Mouse (Mus musculus): ENCODE data around the gene Dmd.
"Not testable (repeated sequence)": the region's sequence is repeated elsewhere in the genome, so short reads cannot be mapped to it uniquely, and the experiment has no call there.

Gene Dmd

DNA sequence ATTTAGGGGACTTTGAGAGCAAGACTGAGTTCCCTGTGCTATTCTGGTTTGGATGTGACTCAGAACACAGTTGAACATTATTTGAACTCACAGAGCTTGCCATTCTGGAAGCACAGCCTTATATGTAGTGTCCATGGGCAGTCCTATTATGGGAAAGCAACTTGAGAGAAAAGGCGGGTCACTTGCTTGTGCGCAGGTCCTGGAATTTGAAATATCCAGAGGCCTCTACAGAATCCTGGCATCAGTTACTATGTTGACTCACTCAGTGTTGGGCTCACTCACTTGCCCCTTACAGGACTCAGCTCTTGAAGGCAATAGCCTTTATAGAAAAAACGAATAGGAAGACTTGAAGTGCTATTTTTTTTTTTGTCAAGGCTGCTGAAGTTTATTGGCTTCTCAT, at the start of gene Dmd:
Gene Dmd (plus strand): TSS at position 241 of the 400 bp plus-strand sequence.
- in situ Hi-C loops (cut with MboI; ENCODE audit: low sequenced_read_pairs), result no loop called here

DNA sequence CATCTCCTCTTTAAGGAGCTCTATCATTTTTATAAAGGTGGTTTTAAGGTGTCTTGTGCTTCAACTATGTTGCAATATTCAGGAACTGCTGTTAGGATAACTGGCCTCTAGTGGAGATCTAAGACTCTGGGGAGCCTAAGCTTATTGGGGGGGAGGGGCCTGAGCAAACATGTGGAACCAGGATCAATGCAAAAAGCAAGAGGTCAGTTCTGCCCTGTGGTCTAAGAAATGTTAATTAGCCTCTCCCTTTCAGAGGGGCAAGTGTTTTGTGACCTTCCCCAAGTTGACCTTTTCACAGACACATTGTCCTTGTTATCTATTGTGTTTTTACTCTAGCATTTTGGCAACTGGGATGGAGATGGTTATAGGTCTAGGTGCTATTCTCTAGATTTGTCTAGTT, 47.2 kb upstream of the Dmd start:
- in situ Hi-C loops (cut with MboI; ENCODE audit: low sequenced_read_pairs), result no loop called here

DNA sequence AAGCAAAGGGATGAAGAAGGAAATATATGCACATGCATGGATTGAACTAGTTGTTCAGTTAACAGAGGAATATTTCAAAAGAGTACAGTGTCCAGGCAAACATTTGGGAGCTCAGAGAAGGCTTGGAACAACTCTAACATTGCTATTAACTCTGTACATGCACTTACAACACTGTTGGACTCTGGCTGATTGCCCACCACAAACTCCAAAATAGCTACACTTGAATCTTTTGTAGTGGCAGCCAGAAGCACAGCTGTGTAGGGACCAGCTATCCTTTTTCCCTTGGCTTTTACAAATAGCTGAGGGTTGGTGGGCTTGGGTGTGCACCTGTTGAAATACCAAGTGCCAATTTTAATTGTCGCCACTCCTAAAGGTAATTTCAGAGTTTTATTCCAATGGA, 39.0 kb downstream of the Dmd start:
- in situ Hi-C loops (cut with MboI; ENCODE audit: low sequenced_read_pairs), result no loop called here

DNA sequence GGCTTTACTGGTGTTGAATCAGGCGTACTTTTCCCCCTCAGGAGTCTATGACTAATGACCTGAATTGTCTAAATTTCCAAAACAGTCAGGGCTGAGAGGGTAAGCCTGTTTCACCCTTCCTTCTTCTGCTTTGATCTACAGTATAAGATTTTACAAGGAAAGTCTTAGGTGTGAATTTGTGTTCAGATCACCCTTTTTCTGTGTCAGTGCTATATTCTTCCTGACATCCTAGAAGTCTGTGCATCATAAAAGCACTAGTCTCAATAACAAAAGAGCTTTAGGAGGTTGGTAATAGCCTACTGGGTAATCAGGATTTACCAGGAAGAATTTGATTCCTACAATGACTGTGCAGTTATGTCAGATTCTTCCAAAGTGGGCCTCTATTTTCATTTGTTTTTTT, 101.5 kb downstream of the Dmd start:
- in situ Hi-C loops (cut with MboI; ENCODE audit: low sequenced_read_pairs), result no loop called here

DNA sequence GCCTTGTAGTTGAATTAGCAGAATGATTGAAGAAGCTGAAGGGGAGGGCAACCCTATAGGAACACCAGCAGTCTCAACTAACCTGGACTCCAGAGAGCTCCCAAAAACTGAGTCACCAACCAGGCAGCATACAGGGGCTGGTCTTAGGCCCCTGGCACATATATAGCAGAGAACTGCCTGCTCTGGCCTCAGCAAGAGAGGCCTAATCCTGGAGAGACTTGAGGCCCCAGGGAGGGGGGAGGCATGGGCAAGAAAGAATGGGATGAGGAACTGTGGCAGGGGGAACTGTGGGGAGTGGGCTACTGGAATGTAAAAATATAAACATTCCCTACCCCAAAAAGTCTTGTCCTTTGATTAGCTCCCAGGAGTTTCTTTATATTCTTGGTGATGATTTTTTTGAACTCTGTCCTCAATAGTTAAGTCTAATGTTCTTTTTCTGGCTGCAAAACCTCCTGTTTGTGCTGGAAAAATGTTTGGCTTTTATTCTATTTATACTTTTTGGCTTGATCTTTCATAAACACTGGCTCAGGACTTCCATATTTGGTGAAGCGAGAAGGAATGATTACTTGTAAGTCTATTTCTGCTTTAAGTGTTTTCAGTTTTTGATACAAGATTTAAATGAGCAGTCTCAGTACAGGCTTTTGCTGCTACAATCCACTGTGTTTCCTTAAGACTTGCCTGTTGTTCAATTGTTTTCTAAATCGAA, 167.7 kb downstream of the Dmd start:
- in situ Hi-C loops (cut with MboI; ENCODE audit: low sequenced_read_pairs), result no loop called here

DNA sequence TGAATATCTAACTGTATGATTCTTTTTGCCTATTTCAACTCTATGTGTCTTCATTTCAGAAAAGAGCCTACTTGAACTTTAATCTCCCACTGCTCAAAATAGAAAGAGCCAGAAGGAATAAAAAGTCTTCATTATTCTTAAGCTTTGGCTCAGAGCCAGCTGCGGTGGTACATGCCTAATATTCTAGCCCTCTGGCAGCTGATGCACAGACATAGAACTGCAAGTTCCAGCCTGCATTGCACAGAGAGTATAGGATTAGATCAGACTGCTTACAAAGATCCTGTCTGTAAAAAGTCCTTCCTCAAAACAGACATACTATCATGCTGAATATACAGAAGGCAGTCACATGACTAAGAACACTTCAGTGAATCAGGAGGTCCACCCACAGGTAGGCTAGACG, 168.5 kb downstream of the Dmd start:
- in situ Hi-C loops (cut with MboI; ENCODE audit: low sequenced_read_pairs), result no loop called here

DNA sequence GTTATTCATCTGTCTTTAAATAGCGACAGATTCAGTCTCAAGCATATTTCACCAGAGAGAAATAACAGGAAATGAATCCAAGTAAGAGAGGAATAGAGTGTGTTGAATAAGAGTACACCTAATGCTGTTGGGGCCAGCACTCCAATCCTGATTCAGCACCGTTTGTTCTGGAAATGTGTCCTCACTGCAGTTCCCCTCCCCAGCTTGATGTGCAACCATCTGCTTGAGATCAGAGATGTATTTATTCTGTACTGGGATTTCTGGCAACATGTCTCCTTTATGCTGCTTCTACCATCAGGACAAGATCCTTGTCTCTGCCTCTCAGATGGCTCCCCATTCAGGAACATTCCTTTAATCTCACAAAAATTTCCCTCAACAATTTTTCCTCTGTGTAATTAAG, 271.9 kb downstream of the Dmd start:
- in situ Hi-C loops (cut with MboI; ENCODE audit: low sequenced_read_pairs), result no loop called here

DNA sequence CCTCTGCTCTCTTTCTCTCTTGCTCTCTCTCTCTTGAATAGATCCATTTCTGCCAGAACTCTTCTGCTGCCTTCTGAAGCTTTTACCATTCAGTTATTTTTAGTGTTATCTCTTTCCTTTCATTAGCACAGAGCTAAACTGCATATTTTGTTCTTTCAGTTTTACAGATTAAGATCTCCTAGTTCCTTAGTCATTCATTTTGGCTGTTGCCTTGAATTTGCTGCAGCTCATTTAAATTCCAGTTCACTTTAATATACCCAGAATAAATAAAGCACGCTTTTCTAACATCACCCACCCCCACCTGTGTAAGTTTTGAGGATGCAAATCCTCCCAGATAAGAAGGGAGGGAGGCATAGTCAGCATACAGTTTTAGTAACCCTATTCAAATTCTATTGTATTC, 272.4 kb downstream of the Dmd start:
- in situ Hi-C loops (cut with MboI; ENCODE audit: low sequenced_read_pairs), result no loop called here

DNA sequence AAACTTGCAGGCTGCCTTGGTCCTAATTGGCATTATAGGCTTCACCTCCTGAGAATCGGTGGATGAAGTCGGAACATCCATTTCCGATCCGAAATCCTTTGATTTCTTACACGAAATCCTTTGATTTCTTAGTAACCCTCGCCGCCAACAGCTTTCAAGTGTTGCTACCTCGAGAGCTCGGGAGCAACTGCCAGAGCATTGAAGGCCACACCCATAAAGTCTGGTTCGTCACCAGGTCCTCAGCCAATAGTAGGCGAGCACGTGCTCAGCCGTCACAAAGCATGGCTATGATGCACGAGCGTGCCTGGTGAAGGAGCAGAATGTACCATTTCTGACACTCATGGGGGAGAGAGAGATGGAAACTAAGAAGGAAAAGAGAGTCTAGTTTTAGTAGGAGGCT, 538.9 kb downstream of the Dmd start, which contains the start of gene Tsga8:
Gene Tsga8 (minus strand): TSS at position 327 of the 400 bp plus-strand sequence.
- in situ Hi-C loops (cut with MboI; ENCODE audit: low sequenced_read_pairs), result no loop called here

DNA sequence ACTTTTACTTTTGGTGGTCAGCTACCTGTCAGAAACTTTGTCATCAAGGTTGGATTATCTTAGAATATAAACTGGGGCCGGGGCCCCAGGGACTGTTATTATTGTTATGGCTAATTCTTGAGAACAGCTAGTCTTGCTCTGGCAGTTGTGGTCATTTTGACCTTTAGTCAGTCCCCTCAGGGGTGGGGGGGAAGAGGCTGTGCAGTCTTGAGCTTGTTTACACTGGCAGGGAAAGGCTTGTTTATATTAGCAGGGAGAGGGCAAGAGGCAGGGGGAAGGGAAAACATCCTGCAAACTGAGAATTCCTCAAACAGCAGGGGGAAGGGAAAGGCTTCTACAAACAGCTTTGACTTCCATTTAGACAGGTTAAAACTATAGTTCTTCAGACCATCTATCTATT, 726.3 kb downstream of the Dmd start:
- in situ Hi-C loops (cut with MboI; ENCODE audit: low sequenced_read_pairs), result no loop called here

DNA sequence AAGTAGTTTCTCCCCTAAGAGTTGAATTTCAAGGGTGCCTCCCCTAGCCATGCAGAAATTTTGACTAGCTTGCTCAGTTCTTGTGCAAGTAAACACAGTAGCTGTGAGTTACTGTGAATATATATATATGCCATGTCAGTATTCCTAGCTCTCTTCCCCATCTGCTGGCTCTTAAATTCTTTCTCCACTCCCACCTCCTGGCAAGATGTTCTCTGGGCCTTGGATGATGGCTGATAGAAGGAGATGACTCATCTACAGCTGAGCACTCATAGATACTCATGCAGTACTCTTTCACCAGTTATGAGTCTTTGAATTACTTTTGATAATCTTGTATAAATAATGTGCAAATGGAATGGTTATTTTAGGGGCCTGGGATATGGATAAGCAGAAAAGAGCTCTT, 737.9 kb downstream of the Dmd start:
- in situ Hi-C loops (cut with MboI; ENCODE audit: low sequenced_read_pairs), result no loop called here

DNA sequence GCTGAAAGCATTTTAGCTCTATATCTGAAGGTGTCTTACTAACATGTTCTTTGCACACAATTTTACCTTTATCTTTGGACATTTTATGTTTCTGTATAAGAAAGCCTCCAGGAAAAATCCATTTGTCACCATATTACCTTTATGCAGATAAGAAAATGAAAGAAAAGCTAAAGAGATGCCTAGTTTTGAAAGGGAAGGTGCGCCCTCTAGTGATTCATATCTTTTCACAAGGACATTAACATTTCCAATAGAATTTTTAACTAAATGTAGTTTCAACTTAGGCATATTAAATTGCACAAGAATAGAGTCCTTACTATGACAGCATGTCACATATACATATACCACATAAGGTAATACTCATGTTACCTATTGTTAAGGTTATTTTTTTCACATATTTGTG, 791.9 kb downstream of the Dmd start:
- in situ Hi-C loops (cut with MboI; ENCODE audit: low sequenced_read_pairs), result no loop called here

DNA sequence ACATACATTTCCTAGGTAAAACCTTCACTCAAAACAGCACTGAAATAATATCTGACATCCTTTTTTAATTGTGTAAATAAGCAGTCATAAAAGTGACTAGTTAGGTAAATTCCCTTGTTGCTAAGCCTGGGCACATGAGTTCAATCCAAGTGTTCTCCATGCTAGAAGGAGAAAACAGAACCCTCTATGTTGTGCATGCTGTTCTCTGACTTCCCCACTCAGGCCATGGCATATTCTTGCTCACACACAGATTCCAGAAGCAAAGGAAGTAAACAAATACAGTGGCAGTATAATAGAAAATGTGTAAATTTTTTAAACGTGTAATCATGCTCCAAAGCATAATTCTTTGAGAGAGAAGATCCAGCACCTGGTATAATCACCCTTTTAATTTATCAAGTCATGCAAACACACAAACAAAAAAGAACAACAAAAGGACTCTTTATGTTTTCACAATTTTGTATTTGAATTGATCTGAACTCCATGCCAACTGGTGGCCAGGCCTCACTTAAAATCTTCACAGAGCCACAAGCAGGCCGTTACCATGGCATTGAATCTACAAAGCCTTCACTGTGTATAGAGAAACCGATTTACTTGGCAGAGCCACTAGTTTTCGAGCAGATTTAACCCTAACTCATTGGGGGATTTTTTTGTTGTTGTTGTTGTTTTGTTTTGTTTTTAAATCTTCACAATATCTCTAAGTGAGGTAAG, 797.8 kb downstream of the Dmd start:
- in situ Hi-C loops (cut with MboI; ENCODE audit: low sequenced_read_pairs), result no loop called here

DNA sequence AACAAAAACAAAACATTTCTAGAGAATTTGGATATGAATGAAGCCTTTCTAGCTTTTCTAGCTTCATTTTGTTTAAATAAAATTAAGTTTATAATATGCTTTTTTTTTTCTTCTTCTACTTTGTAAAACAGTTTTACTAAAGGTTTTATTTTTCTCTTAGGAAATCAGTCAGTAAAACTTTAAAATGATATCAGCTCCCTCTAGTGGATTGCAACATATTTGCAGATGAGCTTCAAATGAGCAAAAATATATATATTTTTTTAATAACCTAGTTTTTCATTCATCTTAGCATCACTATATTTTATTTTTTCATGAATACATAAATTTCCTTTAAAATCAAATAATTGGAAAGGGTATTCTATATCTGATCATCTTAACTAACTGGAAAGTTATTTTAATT, 838.7 kb downstream of the Dmd start:
- in situ Hi-C loops (cut with MboI; ENCODE audit: low sequenced_read_pairs), result no loop called here

DNA sequence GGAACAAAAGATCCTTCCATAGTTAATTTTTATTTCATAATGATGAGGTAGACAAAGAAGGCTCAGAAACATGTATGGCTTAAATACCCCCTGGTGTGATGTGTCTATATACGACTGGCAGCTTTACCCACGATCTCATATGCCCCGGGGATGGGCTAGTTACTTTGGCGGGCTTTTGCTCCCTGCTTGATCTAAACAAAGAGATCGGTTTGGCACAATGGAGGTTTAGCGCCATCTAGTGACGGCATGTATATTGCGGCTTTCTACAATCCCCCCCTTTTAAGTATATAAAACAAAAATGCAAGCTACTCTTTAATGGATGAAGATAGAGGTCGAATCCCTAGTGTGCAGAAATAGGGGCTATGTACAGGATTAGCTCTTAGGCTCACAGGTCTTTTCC, 918.8 kb downstream of the Dmd start:
- in situ Hi-C loops (cut with MboI; ENCODE audit: low sequenced_read_pairs), result not testable (repeated sequence)

DNA sequence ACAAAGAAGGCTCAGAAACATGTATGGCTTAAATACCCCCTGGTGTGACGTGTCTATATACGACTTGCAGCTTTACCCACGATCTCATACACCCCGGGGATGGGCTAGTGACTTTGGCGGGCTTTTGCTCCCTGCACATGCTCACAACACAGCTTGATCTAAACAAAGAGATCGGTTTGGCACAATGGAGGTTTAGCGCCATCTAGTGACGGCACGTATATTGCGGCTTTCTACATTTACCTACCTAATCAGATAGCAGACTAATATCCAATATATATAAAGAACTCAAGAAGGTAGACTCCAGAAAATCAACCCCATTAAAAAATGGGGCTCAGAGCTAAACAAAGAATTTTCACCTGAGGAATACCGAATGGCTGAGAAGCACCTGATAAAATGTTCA, 926.7 kb downstream of the Dmd start:
- in situ Hi-C loops (cut with MboI; ENCODE audit: low sequenced_read_pairs), result not testable (repeated sequence)

DNA sequence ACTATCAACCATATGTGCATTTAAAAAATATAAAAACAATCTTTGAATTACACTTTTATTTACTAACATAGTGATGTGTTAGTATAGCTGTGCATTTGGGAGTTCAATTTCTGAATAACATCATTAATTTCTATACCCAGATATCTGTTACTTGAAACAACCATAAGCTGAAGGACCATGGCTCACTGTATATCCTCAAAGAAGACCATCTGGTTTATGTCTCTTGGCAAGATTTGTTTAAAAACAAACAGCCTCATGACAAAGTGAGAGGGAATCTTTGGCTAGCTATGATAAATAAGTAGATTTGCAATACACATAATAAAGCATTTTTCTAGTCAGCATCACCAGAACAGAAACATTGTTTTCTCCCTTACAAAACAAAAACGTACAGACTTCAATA, 1027.2 kb downstream of the Dmd start:
- in situ Hi-C loops (cut with MboI; ENCODE audit: low sequenced_read_pairs), result no loop called here

DNA sequence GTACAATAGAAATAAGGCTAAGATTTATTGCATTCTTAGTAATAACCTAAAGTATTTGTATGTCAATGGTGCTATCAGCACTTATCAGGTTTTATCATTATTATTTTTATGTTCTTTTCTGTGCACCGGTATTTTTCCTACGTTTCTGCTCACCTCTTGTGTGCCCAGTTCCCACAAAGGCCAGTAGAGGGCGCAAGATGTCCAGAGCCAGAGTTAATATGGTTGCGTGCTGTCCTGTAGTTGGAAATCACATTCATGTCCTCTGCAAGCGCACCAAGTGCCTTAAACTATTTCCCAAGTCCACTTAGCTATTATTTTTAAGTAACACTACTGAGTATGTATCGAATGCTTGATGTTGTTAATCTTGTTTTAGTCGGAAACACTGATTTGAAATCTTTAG, 1052.6 kb downstream of the Dmd start:
- in situ Hi-C loops (cut with MboI; ENCODE audit: low sequenced_read_pairs), result no loop called here

DNA sequence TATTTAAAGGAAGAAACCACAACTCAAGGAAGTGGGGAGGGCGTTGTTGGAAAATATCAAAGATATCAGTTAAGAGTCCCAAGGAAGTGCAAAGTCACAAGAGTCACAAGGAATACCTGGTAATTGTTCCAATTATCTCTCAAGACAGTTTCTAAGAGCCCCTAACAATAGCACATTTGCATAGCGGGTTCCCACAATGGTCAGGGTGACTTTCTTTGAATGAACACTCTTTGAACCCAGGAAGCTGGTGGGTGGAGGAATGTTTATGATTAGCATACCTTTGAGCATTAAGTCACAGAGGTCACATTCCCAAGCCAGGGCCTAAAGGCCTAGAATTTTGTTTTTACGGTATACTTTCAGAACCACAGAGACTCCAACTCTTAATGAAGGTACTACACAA, 1113.8 kb downstream of the Dmd start:
- in situ Hi-C loops (cut with MboI; ENCODE audit: low sequenced_read_pairs), result not testable (repeated sequence)

DNA sequence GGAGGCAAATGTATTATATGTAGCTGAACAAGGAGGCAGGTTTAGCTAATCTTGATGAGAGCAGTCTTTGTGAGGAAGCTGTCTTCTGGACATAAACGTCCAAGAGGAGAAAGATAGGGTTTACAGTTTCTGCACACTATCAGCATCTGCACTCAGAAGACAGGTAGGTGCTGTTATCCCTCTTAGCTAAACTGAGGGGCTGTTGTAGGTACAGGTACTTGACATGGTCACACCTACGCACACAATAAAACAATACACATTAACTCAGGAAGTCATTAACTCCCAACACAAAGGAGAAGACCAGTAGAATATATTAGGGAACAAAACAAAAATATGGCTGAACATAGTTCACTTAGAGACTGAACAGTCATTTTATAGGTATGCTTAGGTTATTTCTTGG, 1217.2 kb downstream of the Dmd start:
- in situ Hi-C loops (cut with MboI; ENCODE audit: low sequenced_read_pairs), result no loop called here

DNA sequence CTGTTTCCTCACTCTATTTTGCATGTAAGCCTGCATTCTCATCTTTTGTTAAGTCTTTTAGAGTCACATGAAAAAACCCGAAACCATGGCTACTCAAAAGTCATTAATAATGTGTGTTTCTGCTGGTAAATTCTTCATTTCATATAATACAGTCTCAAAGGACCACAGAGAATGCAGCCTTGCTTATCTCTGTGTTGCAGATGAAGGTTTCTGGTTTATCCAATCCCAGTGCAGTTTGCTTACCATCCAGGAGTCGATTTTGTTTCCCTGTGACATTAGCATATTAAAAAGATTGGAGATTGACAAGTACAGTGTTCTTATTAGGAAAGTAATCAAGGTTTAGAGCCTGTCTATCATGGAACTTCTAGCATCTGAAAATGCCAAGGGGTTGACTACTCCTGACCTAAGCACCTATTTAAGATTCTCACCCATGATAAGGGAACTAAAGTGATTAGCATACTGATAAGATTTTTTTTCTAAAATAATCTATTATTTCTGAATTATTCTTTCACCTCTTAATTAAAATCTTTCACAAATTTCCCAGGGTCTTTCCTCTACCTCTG, 1292.7 kb downstream of the Dmd start:
- in situ Hi-C loops (cut with MboI; ENCODE audit: low sequenced_read_pairs), result no loop called here

DNA sequence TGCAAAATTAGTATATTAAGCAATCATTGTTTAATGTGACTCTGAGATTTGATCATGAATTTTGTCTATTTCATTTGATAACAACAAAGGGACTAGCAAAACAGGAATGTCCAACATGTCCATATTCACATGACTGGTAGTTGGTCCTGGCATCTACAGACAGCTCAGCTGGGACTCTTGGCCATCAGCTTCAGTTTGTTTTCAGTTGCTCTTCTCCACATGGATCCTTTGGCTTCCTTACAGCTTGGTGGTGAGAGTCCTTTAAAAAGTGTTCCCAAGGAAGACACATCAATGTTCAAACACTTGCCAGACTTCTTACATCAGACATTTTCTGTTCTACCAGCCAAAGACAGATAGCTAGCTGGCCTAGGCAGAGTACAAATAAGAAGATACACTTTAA, 1381.9 kb downstream of the Dmd start:
- in situ Hi-C loops (cut with MboI; ENCODE audit: low sequenced_read_pairs), result no loop called here
